In genomic region chr17:34652985-34653384, GRCm38 (mm10) we compare ENCODE assay signal across 17 mouse cellular contexts. TPM values are rescaled to one million over a fixed set of nuclear protein-coding genes. Genes with fewer than 3 reads are reported as not detected.
"Had no signal": no experiment of that assay in that cellular context is flagged by ENCODE, and none has a peak within 500 bp of the region (broad histone marks: within the 10 kb centered on the region; RNA-seq: fewer than 3 reads in every experiment).

No protein-coding gene starts in this region.

- ATAC-seq: hindbrain, postnatal 0 days; intestine, embryonic 16.5 days; liver, embryonic 12.5 days had no signal

- DNase-seq: gastrocnemius, postnatal 14 days; gastrocnemius, postnatal 36 days; heart, adult 18-20 months; heart, postnatal 14 days; heart, postnatal 36 days; kidney, adult 11 months; kidney, adult 2 months; kidney, adult 9 months; kidney, postnatal 14 days; kidney, postnatal 36 days; layer of hippocampus, postnatal 36 days; left cerebral cortex, postnatal 4 days had no signal

RNA-seq across cellular contexts. Expression of gene Prrt1, which starts 23.7 kb away (rescaled TPM):
- total RNA-seq: hematopoietic stem cell, adult 5-6 weeks; liver, adult 2 months had no signal
